Mouse (Mus musculus) skeletal muscle tissue, adult 2 months (tissue): ENCODE measurements around the gene Cnbp.
A peak's percentile ranks its signal among the peaks of the same experiment; 100 is the strongest.

Source experiments
- DNase-seq: peaks from one replicate; pipeline ENCODE4 v3.0.0-alpha.2; 2012; ENCODE audit warnings: low read depth, low spot score

Gene Cnbp

GRCm38 (mm10) chr6:87850900-87851614 is at the start of gene Cnbp:
TSS of gene Cnbp (minus strand) at chr6:87851106.
- peak; percentile 97 for DNase-seq

- no peak for DNase-seq
Measured at GRCm38 (mm10) chr6:87898028-87898427, 47.1 kb upstream of the Cnbp start.

GRCm38 (mm10) chr6:87893931-87894330 is 43.0 kb upstream of the Cnbp start:
- no peak for DNase-seq

- DNase-seq = peak; percentile 100
Measured at GRCm38 (mm10) chr6:87887594-87888233, 36.8 kb upstream of the Cnbp start, which contains the start of gene Copg1. TSS of gene Copg1 (plus strand) at chr6:87887814.

- no peak for DNase-seq
Measured at GRCm38 (mm10) chr6:87886721-87887120, 35.8 kb upstream of the Cnbp start.

GRCm38 (mm10) chr6:87882816-87883215 is 31.9 kb upstream of the Cnbp start:
- no peak for DNase-seq

GRCm38 (mm10) chr6:87882221-87882620 is 31.3 kb upstream of the Cnbp start:
- DNase-seq = no peak

- no peak for DNase-seq
Measured at GRCm38 (mm10) chr6:87879628-87880027, 28.7 kb upstream of the Cnbp start.

GRCm38 (mm10) chr6:87879010-87879409 is 28.1 kb upstream of the Cnbp start:
- DNase-seq = no peak

GRCm38 (mm10) chr6:87876068-87876643 is 25.2 kb upstream of the Cnbp start:
- no peak for DNase-seq

GRCm38 (mm10) chr6:87875562-87875961 is 24.7 kb upstream of the Cnbp start:
- no peak for DNase-seq

GRCm38 (mm10) chr6:87875083-87875482 is 24.2 kb upstream of the Cnbp start:
- peak; percentile 92 for DNase-seq

GRCm38 (mm10) chr6:87873963-87874362 is 23.1 kb upstream of the Cnbp start:
- no peak for DNase-seq

- DNase-seq = peak; percentile 96
Measured at GRCm38 (mm10) chr6:87873104-87873503, 22.2 kb upstream of the Cnbp start.

GRCm38 (mm10) chr6:87871240-87871639 is 20.3 kb upstream of the Cnbp start:
- DNase-seq = no peak

- DNase-seq = no peak
Measured at GRCm38 (mm10) chr6:87870440-87870839, 19.5 kb upstream of the Cnbp start.

- peak; percentile 97 for DNase-seq
Measured at GRCm38 (mm10) chr6:87868871-87869506, 18.1 kb upstream of the Cnbp start.

GRCm38 (mm10) chr6:87867256-87867655 is 16.4 kb upstream of the Cnbp start:
- DNase-seq = no peak

GRCm38 (mm10) chr6:87866211-87866610 is 15.3 kb upstream of the Cnbp start:
- DNase-seq = no peak

- DNase-seq = no peak
Measured at GRCm38 (mm10) chr6:87857071-87857470, 6.2 kb upstream of the Cnbp start.

- no peak for DNase-seq
Measured at GRCm38 (mm10) chr6:87853446-87853845, 2.5 kb upstream of the Cnbp start.

GRCm38 (mm10) chr6:87851871-87852270 is 965 bp upstream of the Cnbp start:
- DNase-seq = no peak
